Mouse (Mus musculus) common myeloid progenitor, adult 5-6 weeks (primary cell): ENCODE results near the gene Cyp2w1. TPM values are rescaled to one million over a fixed set of nuclear protein-coding genes. Genes with fewer than 3 reads are reported as not detected.
A peak's percentile ranks its signal among the peaks of the same experiment; 100 is the strongest.
"Not testable (repeated sequence)": the region's sequence is repeated elsewhere in the genome, so short reads cannot be mapped to it uniquely, and the experiment has no call there.

Experiments used
- ATAC-seq: replicated peaks from 2 replicates; pipeline ENCODE4 v1.8.0; 2016; ENCODE audit warnings: low read depth, mild to moderate bottlenecking, moderate TSS enrichment, inconsistent platforms; ENCODE audit not compliant: poor library complexity, severe bottlenecking
- total RNA-seq: library from RNA; stranded (forward); fragments of 200-1000, 187-1606 nt; gene quantifications from 2 replicates; pipeline ENCODE4 v1.2.3, GENCODE M21; 2017

The Cyp2w1 gene
- total RNA-seq, 1 experiment from 2014 or later, result not detected

GRCm38 (mm10) chr5:139380385-139381248, 28.2 kb downstream of the Cyp2w1 start:
- peak; percentile 36 for ATAC-seq

GRCm38 (mm10) chr5:139381586-139382513, 29.4 kb downstream of the Cyp2w1 start:
- ATAC-seq, result no peak

- ATAC-seq, result peak; percentile 66
Measured at GRCm38 (mm10) chr5:139382760-139383159, 30.3 kb downstream of the Cyp2w1 start.

GRCm38 (mm10) chr5:139383234-139383633, 30.8 kb downstream of the Cyp2w1 start:
- 0 out of 2 replicates have a peak, but pooled peaks have one; percentile 1 for ATAC-seq

GRCm38 (mm10) chr5:139384531-139384930, 32.1 kb downstream of the Cyp2w1 start:
- ATAC-seq, result no peak

- no peak for ATAC-seq
Measured at GRCm38 (mm10) chr5:139386047-139386446, 33.6 kb downstream of the Cyp2w1 start.

GRCm38 (mm10) chr5:139387329-139388194, 35.1 kb downstream of the Cyp2w1 start:
- no peak for ATAC-seq

GRCm38 (mm10) chr5:139388195-139388570, 35.8 kb downstream of the Cyp2w1 start:
- ATAC-seq, result no peak

GRCm38 (mm10) chr5:139388694-139389675, 36.6 kb downstream of the Cyp2w1 start:
- peak; percentile 34 for ATAC-seq

GRCm38 (mm10) chr5:139389676-139390061, 37.3 kb downstream of the Cyp2w1 start:
- peak; percentile 21 for ATAC-seq

GRCm38 (mm10) chr5:139390324-139391119, 38.1 kb downstream of the Cyp2w1 start:
- ATAC-seq, result not testable (repeated sequence)

GRCm38 (mm10) chr5:139391309-139391990, 39.0 kb downstream of the Cyp2w1 start:
- no peak for ATAC-seq

GRCm38 (mm10) chr5:139392219-139393196, 40.1 kb downstream of the Cyp2w1 start:
- no peak for ATAC-seq

- ATAC-seq, result no peak
Measured at GRCm38 (mm10) chr5:139393197-139393588, 40.8 kb downstream of the Cyp2w1 start.

- ATAC-seq, result no peak
Measured at GRCm38 (mm10) chr5:139394399-139394798, 42.0 kb downstream of the Cyp2w1 start.

GRCm38 (mm10) chr5:139395528-139395927, 43.1 kb downstream of the Cyp2w1 start:
- no peak for ATAC-seq
